Mouse (Mus musculus) midbrain, postnatal 0 days (tissue): ENCODE measurements at regions not wholly inside any gene's neighbourhood (a gene's known extent, or its start where the extent isn't known, plus 50 kb on each side); places are given as distances from the start of the nearest gene placed in this dataset.

ENCODE experiments used
- ATAC-seq: fragments of 200-750 bp; cut with Nextera tagmentation; 2 replicates; pipeline ENCODE4 v1.8.0; 2017; ENCODE audit warnings: moderate number of reproducible peaks, mild to moderate bottlenecking, moderate TSS enrichment, moderate library complexity; ENCODE audit not compliant: low FRiP score
- DNase-seq: peaks from one replicate; pipeline ENCODE4 v3.0.0-alpha.2; 2015; ENCODE audit warnings: low spot score
- H3K27ac ChIP-seq: fragments of 300-500 bp; sonication (generic); 2 replicates; pipeline ENCODE4 v1.5.1; 2014; ENCODE audit warnings: low read depth, mild to moderate bottlenecking, low read length, mixed read lengths
- H3K27me3 ChIP-seq: fragments of 300-500 bp; sonication (generic); 2 replicates; pipeline ENCODE4 v1.6.1; 2014; ENCODE audit warnings: low read length, control low read depth, mixed read lengths; ENCODE audit not compliant: insufficient read depth
- H3K36me3 ChIP-seq: fragments of 300-500 bp; sonication (generic); 2 replicates; pipeline ENCODE4 v1.6.1; 2014; ENCODE audit warnings: low read length, control low read depth, mixed read lengths; ENCODE audit not compliant: insufficient read depth
- H3K4me1 ChIP-seq: fragments of 300-500 bp; sonication (generic); 2 replicates; pipeline ENCODE4 v1.6.1; 2014; ENCODE audit warnings: mild to moderate bottlenecking, control low read depth, antibody characterized with exemption, low read length, mixed read lengths; ENCODE audit not compliant: insufficient read depth
- H3K4me2 ChIP-seq: fragments of 300-500 bp; sonication (generic); 2 replicates; pipeline ENCODE4 v1.6.1; 2014; ENCODE audit warnings: low read depth, mild to moderate bottlenecking, low read length, mixed read lengths; ENCODE audit not compliant: poor library complexity, severe bottlenecking
- H3K4me3 ChIP-seq: fragments of 300-500 bp; sonication (generic); 2 replicates; pipeline ENCODE4 v1.5.1; 2014; ENCODE audit warnings: low read depth, mild to moderate bottlenecking, low read length, moderate library complexity
- H3K9ac ChIP-seq: fragments of 300-500 bp; sonication (generic); replicated peaks from 2 replicates; pipeline ENCODE4 v1.6.1; 2014; ENCODE audit warnings: mild to moderate bottlenecking, low read length, moderate library complexity, mixed read lengths; ENCODE audit not compliant: poor library complexity, severe bottlenecking
- H3K9me3 ChIP-seq: fragments of 300-500 bp; sonication (generic); 2 replicates; pipeline ENCODE4 v1.6.1; 2016; ENCODE audit warnings: low read length, control low read depth
- CTCF ChIP-seq: IDR thresholded peaks from 2 replicates; pipeline ENCODE4 v1.5.1; 2016; ENCODE audit warnings: antibody characterized with exemption, mild to moderate bottlenecking
- WGBS: fragments of 180-500 bp; shearing (Covaris S2); extraction: QIAGEN DNeasy Blood & Tissue Kit; methylation state at CpG from one replicate; pipeline ENCODE4 v1.1.7; 2014; 5-methylcytosine and 5-hydroxymethylcytosine counted together

DNA sequence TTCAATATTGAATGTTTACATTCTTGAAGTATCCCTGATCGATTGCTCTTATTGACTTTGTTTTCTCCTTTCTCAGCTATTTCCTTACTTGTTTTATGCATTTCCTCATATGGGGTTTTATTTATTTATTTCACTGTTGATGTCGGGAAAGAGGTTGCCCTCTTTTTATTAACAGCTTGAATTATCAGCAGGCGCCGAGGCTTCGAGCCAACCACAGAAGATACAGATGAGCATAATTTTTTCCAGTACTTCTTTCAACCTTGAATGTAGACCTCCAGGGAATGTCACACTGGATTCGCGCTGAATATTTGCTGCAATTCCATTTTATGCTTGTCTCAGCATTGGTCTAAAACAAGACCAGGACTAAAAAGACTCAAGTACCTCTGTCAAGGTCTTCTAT is 183.4 kb upstream of the Cntn6 start:
- H3K9ac ChIP-seq = no peak overlapping the region
- WGBS = 70% methylated on average over 7 of the region's 7 CpGs

DNA sequence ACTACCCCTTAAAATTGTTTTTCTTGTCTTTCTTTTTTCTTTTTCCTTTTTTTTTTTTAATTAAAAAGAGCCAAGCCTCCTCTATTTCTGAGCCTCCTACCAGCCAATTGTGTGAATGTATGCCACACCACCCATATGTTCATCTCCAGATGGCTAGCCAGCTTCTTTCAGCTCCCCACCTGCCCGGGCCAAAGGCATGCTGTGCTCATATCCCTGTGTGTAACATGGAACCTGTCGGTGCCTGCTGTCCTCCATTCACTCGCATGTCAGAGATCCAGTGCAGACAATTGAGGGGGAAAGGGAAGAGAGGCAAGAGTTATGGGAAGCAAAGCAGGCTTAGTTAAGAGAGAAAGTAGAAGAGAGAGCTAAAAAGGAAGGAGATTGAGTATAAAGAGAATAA is 179.6 kb upstream of the Cntn6 start:
- Histone ChIP-seq H3K9ac (no peak overlapping the region), H3K27ac (no peak overlapping the region), H3K4me2 (no peak overlapping the region), H3K4me3 (no peak overlapping the region), H3K27me3 (no peaks in the 10 kb centered on the region), H3K4me1 (no peaks in the 10 kb centered on the region), H3K9me3 (no peaks in the 10 kb centered on the region), H3K36me3 (no peaks in the 10 kb centered on the region)
- TF ChIP-seq CTCF = no peak
- ATAC-seq = peak; percentile 69; the same call in 1 of the 2 replicates
- peak; percentile 88 for DNase-seq
- 25% methylated on average over 3 of the region's 3 CpGs for WGBS

More for the DNA sequence above, 183.4 kb upstream of the Cntn6 start:
- Histone ChIP-seq H3K4me1 (no peaks in the 10 kb centered on the region), H3K9me3 (no peaks in the 10 kb centered on the region), H3K27me3 (no peaks in the 10 kb centered on the region), H3K4me2 (no peak overlapping the region), H3K27ac (no peak overlapping the region), H3K4me3 (no peak overlapping the region), H3K36me3 (no peaks in the 10 kb centered on the region)
- no peak for DNase-seq
- TF ChIP-seq CTCF = no peak
- ATAC-seq = no peak

DNA sequence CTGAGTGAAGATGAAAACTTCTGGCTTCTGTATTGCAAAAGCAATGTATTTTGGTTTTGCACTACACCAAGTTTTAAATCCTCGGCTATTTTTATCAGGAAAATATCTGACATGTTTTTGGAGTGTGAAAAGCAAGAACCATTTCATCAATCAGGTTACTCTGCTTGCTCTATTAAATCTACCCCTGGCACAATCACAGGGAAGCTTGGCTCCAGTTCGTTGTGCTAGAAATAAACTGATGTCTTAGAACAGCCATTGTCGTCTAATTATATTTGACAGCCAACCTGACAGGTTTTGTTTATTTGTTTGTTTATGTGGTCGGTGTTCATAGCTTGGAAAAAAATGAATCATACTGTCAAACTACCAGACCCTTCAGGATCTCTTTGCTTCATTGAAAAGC is 174.1 kb upstream of the Cntn6 start:
- Histone ChIP-seq H3K27ac (no peak overlapping the region), H3K9ac (no peak overlapping the region), H3K4me2 (no peak overlapping the region), H3K9me3 (no peaks in the 10 kb centered on the region), H3K4me1 (no peaks in the 10 kb centered on the region), H3K36me3 (no peaks in the 10 kb centered on the region), H3K4me3 (no peak overlapping the region), H3K27me3 (no peaks in the 10 kb centered on the region)
- TF ChIP-seq CTCF = no peak
- WGBS = 80% methylated on average over 4 of the region's 4 CpGs
- DNase-seq = no peak
- no peak for ATAC-seq

DNA sequence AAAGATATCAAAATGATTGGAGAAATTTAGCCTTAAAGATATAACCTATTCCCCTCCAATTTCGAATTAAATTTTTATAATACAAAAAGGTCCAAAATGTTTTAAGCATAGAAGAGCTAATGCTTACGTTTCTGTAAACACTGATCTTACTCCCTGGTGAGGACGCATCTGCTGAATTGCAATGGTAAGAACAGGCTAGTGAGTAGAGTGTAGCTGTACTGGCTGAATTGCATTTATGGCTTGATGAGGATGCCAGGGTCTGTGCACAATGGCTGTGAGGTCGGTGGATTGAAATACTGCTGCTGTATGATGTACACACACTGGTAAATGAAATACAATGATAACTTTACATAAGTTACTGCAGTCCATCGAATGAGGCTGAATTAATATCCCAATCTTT is 170.4 kb upstream of the Cntn6 start:
- Histone ChIP-seq H3K36me3 (no peaks in the 10 kb centered on the region), H3K4me3 (no peak overlapping the region), H3K9ac (no peak overlapping the region), H3K27me3 (no peaks in the 10 kb centered on the region), H3K27ac (no peak overlapping the region), H3K4me1 (no peaks in the 10 kb centered on the region), H3K4me2 (no peak overlapping the region), H3K9me3 (no peaks in the 10 kb centered on the region)
- no peak for ATAC-seq
- WGBS = 81% methylated on average over 5 of the region's 5 CpGs
- no peak for TF ChIP-seq CTCF
- DNase-seq = no peak

DNA sequence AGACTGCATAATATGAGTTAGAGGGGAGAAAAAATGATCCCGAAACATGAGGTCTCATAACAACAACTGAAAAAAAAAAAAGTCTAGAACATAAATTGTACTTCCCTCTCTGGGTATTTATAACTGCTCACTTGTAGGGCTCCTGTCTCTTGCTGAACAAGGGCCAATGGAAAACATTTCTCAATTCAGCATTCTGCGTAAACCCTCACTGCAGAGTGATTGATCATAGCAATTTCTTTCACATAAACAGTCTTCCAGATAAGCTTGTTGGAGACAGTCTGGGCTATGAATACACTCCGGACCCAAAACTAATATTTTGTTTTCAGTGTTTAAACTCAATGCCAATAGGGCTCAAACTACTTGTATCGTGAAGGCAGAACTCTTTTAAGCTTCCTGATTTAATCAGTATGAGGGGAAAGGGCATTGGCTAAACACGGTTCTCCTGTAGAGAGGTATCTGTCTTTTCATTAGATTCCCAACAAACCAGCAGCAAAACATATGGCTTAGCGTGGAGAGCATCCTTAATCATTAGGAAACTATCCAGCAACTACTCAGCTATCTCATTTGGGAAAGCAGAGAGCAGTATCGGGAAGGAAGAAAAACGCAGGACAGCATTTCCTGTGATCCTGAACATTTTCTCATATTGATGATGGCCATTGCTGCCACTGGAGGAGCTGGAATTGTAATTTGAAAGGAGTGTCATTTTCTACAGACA is 153.3 kb upstream of the Cntn6 start:
- peak; percentile 28 for DNase-seq
- Histone ChIP-seq H3K27me3 (no peaks in the 10 kb centered on the region), H3K9me3 (no peaks in the 10 kb centered on the region), H3K4me3 (no peak overlapping the region), H3K36me3 (no peaks in the 10 kb centered on the region), H3K4me2 (no peak overlapping the region), H3K4me1 (no peaks in the 10 kb centered on the region), H3K27ac (no peak overlapping the region), H3K9ac (no peak overlapping the region)
- no peak for ATAC-seq
- 82% methylated on average over 8 of the region's 8 CpGs for WGBS
- TF ChIP-seq CTCF = no peak

DNA sequence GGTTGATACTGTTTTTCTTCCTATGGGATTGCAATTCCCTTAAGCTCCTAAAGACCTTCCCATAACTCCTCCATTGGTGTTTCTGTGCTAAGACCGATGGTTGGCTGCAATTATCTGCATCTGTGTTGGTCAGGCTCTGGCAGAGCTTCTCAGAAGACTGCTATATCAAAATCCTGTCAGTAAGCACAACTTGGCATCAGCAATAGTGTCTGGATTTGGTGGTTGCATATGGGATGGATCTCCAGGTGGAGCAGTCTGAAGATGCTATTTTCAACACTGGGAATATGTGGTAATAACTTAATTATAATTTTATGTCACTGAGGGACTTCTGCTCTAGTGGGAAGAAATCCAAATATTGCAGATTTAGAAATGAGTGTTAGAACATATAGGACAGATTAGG is 148.6 kb upstream of the Cntn6 start:
- Histone ChIP-seq H3K27me3 (no peaks in the 10 kb centered on the region), H3K4me2 (no peak overlapping the region), H3K4me3 (no peak overlapping the region), H3K27ac (no peak overlapping the region), H3K4me1 (no peaks in the 10 kb centered on the region), H3K9me3 (no peaks in the 10 kb centered on the region), H3K9ac (no peak overlapping the region), H3K36me3 (no peaks in the 10 kb centered on the region)
- WGBS = 69% methylated on average over 1 of the region's 1 CpGs
- TF ChIP-seq CTCF = no peak
- no peak for DNase-seq
- ATAC-seq = no peak
